Mouse (Mus musculus): ENCODE results near the gene Tnfrsf13b. TPM values are rescaled to one million over a fixed set of nuclear protein-coding genes. Genes with fewer than 3 reads are reported as not detected.
"Not testable (repeated sequence)": the region's sequence is repeated elsewhere in the genome, so short reads cannot be mapped to it uniquely, and the experiment has no call there.

Gene Tnfrsf13b
- polyA plus RNA-seq, 1 experiment, result 3.3 TPM

DNA sequence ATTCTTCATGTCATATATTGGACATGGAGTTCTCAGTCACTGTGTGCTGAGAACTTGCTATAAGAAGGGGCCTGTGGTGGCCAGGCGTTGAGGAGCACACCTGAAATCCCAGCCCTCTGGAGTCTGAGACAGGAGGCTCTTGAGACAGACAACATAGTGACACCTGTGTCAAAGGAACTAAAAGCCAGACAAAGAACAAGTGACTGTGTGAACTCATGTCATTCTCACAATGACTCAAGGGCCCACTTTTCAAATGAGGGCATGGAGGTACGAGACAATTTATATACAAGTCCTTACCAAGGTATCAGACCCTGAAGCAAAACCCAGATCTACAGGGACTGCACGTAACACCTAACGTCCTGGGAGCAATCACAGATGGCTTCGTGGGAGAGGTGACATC, 585 bp upstream of the Tnfrsf13b start:
- H3K27ac ChIP-seq (ENCODE audit: insufficient read depth, low read length), result no peak overlapping the region
- no peak overlapping the region for H3K4me3 ChIP-seq (ENCODE audit: insufficient read depth, low read length)
- TF ChIP-seq POLR2A (IDR thresholded peaks at IDR 0.05; ENCODE audit: extremely low read depth, insufficient read depth, low read length) (no peak), CTCF (IDR thresholded peaks at IDR 0.05; ENCODE audit: extremely low read depth, insufficient read depth, low read length) (no peak)
- no peaks in the 10 kb centered on the region for H3K4me1 ChIP-seq (ENCODE audit: control insufficient read depth, insufficient read depth, low read length)

DNA sequence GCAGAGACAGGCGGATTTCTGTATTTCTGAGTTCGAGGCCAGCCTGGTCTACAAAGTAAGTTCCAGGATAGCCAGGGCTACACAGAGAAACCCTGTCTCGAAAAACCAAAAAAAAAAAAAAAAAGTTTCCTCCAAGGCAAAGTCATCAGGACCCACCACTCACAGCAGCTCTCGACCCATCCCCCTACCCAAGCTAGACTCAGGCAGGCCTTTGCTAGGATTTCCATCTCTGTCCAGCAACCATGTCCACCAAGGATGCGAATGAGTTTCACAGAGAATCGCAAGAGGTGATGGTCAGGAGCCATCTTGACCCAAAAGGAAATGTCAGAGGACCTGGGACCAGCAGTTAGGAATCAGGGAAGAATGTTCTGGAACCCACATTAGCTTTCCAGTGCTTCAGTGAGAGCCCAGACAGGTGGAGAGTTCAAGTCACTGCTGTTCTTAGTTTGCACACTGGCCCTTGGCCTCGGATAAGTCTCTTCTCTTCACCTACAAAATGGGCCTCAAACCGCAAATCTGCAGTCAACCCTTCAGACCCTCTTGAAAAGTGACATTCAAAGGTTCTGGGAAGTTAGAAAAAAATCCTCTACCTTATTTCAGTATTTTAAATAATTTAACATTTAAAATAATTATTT, 983 bp downstream of the Tnfrsf13b start:
- TF ChIP-seq CTCF (IDR thresholded peaks at IDR 0.05; ENCODE audit: extremely low read depth, insufficient read depth, low read length) (no peak), POLR2A (IDR thresholded peaks at IDR 0.05; ENCODE audit: extremely low read depth, insufficient read depth, low read length) (no peak)
- H3K4me3 ChIP-seq (ENCODE audit: insufficient read depth, low read length), result no peak overlapping the region
- H3K27ac ChIP-seq (ENCODE audit: insufficient read depth, low read length), result no peak overlapping the region
- no peaks in the 10 kb centered on the region for H3K4me1 ChIP-seq (ENCODE audit: control insufficient read depth, insufficient read depth, low read length)

DNA sequence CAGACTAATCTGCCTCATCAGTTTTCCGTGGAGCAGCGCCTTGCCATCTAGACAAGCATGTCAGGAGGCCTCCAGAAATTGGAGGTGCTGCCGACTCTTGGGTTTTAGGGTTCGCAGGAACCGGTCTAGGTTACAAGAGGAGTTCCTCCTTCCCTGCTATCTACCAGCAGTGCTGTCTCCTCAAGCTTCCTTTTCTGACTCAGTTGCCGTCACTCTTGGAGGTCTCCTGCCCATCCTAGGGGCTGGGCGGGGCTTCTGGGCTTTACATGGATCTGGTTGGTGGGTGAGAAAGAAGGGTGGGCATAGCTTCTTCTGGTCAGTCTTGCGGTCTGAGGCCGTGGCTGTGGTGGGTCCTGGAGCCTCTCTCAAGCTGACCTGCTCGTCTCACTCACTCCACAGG, 2.8 kb downstream of the Tnfrsf13b start:
- no peak overlapping the region for H3K4me3 ChIP-seq (ENCODE audit: insufficient read depth, low read length)
- H3K4me1 ChIP-seq (ENCODE audit: control insufficient read depth, insufficient read depth, low read length), result no peaks in the 10 kb centered on the region
- TF ChIP-seq POLR2A (IDR thresholded peaks at IDR 0.05; ENCODE audit: extremely low read depth, insufficient read depth, low read length) (no peak), CTCF (IDR thresholded peaks at IDR 0.05; ENCODE audit: extremely low read depth, insufficient read depth, low read length) (no peak)
- no peak overlapping the region for H3K27ac ChIP-seq (ENCODE audit: insufficient read depth, low read length)

DNA sequence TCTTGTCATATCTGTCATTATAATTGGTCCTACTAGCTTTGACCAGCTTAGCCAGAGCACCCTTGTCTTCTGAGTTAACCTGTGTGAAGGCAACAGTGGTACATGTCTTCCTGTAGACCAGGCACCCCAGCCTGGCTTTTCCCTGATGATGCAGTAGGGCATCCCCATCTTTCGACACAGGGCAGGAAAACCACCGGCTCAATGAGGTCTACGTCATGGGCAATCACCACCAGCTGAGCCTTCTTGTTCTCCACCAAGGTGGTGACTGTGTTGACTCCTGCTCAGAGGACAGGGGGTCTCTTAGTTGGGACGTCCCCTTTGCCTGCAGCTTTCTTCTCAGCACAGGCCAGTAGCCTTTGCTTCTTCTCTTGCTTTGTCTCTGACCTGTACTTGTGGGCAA, 4.1 kb downstream of the Tnfrsf13b start:
- not testable (repeated sequence) for H3K27ac ChIP-seq (ENCODE audit: insufficient read depth, low read length); H3K4me3 ChIP-seq (ENCODE audit: insufficient read depth, low read length); H3K4me1 ChIP-seq (ENCODE audit: control insufficient read depth, insufficient read depth, low read length)

DNA sequence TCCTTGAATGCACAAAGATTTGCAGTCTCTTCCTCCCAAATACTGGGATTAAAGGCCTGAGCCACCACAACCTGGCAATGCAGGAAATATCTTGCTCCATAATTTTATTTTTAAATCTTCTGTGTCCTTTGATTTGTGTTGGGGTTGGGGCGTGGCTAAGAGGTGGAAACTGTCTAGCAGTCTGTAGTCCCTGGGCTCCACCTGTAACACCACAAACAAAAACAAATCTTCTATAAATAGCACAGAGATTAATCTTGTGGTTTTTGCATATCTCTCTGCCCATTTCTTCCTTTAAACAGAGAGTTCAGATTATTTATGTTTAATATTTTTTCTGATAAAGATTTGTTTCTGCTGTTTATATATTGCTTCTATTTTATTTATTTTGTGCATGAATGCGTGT, 6.4 kb downstream of the Tnfrsf13b start:
- no peaks in the 10 kb centered on the region for H3K4me1 ChIP-seq (ENCODE audit: control insufficient read depth, insufficient read depth, low read length)
- TF ChIP-seq POLR2A (IDR thresholded peaks at IDR 0.05; ENCODE audit: extremely low read depth, insufficient read depth, low read length), result no peak
- no peak for TF ChIP-seq CTCF (IDR thresholded peaks at IDR 0.05; ENCODE audit: extremely low read depth, insufficient read depth, low read length)
- no peak overlapping the region for H3K27ac ChIP-seq (ENCODE audit: insufficient read depth, low read length)
- no peak overlapping the region for H3K4me3 ChIP-seq (ENCODE audit: insufficient read depth, low read length)

DNA sequence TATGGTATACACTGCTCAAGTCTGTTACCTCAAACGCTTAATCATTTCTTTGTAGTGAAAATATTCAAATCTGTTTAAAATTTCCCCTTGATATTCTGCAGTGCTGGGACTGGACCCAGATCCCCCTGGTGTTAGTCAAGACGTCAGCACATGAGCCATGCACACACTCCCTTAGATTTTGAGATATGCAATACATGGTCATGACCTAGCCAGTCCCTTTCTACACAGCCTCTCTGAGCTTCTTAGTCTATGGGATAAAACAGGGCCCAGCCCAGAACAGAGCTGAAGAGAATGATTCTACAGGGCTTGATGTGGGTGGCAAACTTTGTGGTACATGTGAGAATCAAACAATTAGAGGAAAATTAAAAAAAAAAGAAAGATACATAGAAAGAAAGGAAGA, 15.1 kb downstream of the Tnfrsf13b start:
- H3K4me1 ChIP-seq (ENCODE audit: control insufficient read depth, insufficient read depth, low read length), result no peaks in the 10 kb centered on the region
- H3K27ac ChIP-seq (ENCODE audit: insufficient read depth, low read length), result no peak overlapping the region
- no peak overlapping the region for H3K4me3 ChIP-seq (ENCODE audit: insufficient read depth, low read length)
- TF ChIP-seq POLR2A (IDR thresholded peaks at IDR 0.05; ENCODE audit: extremely low read depth, insufficient read depth, low read length), result no peak
- no peak for TF ChIP-seq CTCF (IDR thresholded peaks at IDR 0.05; ENCODE audit: extremely low read depth, insufficient read depth, low read length)

DNA sequence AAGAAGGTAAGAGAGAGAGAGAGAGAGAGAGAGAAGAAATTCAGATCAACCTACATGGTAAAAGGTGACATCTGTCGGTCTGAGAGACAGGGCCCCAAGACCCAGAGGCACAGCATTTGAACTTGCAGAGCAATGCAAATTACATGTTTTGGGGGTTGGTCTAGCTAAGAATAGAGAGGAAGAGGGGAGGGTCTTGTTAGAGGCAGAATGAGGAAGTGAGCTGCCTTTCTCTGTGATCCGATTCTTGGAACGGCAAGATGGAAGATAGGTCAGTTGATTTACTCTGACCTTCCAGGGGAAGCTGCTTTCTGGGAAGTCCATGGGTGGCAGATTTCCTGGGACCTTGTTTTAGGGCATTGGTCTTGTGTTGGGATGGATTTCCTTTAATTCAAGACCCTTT, 15.7 kb downstream of the Tnfrsf13b start:
- Histone ChIP-seq H3K4me1 (ENCODE audit: control insufficient read depth, insufficient read depth, low read length) (no peaks in the 10 kb centered on the region), H3K27ac (ENCODE audit: insufficient read depth, low read length) (no peak overlapping the region), H3K4me3 (ENCODE audit: insufficient read depth, low read length) (no peak overlapping the region; the same call in 1 of the 2 replicates)
- TF ChIP-seq POLR2A (IDR thresholded peaks at IDR 0.05; ENCODE audit: extremely low read depth, insufficient read depth, low read length) (no peak), CTCF (IDR thresholded peaks at IDR 0.05; ENCODE audit: extremely low read depth, insufficient read depth, low read length) (no peak)

DNA sequence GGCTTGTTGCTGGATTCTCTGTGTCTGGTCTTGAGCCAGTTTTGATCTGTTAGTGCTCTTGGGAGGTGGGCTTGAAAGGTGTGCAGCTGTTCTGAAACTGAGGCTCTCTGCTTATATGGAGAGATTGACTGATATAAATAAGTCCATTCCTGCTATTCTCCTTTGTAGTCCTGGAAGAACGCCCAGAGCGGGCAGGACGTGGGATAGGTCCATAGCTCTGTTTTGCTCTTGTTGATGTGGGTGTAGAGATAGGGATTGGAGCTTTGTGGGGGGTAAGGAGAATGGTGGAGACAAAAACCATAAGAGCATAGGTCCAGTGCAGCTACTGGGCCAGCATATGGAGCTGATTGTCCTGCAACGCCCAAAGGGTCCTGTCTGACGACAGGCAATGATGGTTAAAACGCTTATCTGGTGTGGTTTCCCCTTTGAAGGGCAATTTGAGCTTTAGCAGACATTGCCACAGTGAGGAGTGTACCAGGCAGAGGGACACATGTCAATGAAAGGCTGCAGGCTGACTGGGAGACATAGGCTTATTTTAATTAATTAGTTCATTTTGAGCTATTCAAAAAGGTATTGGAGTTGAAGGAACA, 16.5 kb downstream of the Tnfrsf13b start:
- Histone ChIP-seq H3K4me3 (ENCODE audit: insufficient read depth, low read length) (no peak overlapping the region), H3K27ac (ENCODE audit: insufficient read depth, low read length) (no peak overlapping the region), H3K4me1 (ENCODE audit: control insufficient read depth, insufficient read depth, low read length) (no peaks in the 10 kb centered on the region)
- no peak for TF ChIP-seq CTCF (IDR thresholded peaks at IDR 0.05; ENCODE audit: extremely low read depth, insufficient read depth, low read length)
- TF ChIP-seq POLR2A (IDR thresholded peaks at IDR 0.05; ENCODE audit: extremely low read depth, insufficient read depth, low read length), result no peak

DNA sequence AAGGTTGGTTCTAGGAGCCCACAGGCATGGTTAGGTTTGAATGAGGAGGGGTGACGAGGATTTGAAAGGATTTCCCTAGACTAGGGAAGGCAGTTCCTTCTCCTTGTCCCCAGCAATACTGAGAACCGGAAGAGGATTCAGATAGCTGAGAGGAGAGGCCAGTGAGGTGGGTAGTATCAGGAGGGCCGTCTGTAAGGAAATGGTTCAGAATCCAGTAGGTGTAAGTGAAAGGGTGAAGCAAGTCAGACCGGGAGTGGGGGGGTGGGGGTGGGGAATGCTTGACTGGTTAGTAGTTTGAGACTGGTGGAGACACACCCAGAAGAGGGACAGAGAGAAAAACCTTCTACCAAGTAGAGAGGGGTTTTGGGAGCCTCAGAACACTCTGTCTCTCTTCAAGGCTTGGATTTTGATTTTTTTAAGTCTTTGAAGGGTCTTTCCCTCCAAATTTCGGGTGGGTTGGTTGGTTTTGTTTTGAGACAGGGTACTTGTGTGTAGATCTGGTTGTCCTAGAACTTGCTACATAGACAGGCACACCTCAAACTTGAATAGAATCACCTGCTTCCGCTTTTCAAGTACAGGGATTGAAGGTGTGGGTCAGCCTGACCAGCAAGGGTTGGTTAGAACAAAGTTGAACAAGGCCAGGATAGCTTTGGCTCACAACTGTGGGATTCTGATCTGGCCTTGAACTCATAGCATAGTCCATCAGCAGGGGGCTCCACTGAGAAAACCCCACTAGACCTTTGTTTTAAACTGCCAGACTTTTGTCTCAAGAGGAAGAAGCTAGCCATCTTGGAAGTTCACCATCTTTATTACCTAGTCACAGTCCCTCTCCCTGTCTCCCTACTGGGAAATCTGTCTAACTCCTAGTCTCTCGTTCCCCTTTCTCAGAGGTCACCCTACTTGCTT, 17.3 kb downstream of the Tnfrsf13b start:
- no peak overlapping the region for H3K27ac ChIP-seq (ENCODE audit: insufficient read depth, low read length)
- no peaks in the 10 kb centered on the region for H3K4me1 ChIP-seq (ENCODE audit: control insufficient read depth, insufficient read depth, low read length)
- TF ChIP-seq POLR2A (IDR thresholded peaks at IDR 0.05; ENCODE audit: extremely low read depth, insufficient read depth, low read length), result no peak
- TF ChIP-seq CTCF (IDR thresholded peaks at IDR 0.05; ENCODE audit: extremely low read depth, insufficient read depth, low read length), result no peak
- H3K4me3 ChIP-seq (ENCODE audit: insufficient read depth, low read length), result no peak overlapping the region

DNA sequence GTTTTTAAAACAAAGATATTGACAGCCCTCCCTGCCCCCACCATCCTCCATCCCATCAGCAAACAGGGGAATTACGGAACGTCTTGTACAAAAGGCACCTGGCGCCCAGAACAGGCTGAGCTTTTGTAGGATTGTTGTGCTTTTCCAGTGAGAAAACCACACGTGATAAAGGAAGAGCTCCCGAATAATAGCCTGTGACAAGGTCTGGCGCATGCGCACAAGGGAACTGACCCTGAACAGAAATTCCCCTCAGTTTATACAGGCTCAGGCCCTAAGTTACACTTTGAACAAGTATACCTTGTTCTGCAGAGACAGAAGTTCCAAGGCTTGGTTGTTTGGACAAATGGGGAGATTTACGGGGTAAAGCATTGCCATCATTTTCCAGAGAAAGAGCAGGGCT, 19.0 kb downstream of the Tnfrsf13b start:
- no peak overlapping the region for H3K4me3 ChIP-seq (ENCODE audit: insufficient read depth, low read length)
- H3K27ac ChIP-seq (ENCODE audit: insufficient read depth, low read length), result no peak overlapping the region
- H3K4me1 ChIP-seq (ENCODE audit: control insufficient read depth, insufficient read depth, low read length), result no peaks in the 10 kb centered on the region
- no peak for TF ChIP-seq CTCF (IDR thresholded peaks at IDR 0.05; ENCODE audit: extremely low read depth, insufficient read depth, low read length)
- no peak for TF ChIP-seq POLR2A (IDR thresholded peaks at IDR 0.05; ENCODE audit: extremely low read depth, insufficient read depth, low read length)

Measured in cortical plate, adult 2 months (tissue).